Mouse (Mus musculus): ENCODE measurements around the gene Apol6.

GRCm38 (mm10) chr15:77036989-77037277, 7.6 kb upstream of the Apol6 start:
- no peak for TF ChIP-seq CTCF (IDR thresholded peaks at IDR 0.05; ENCODE audit: insufficient read depth, low read depth, low read length)
- no peak for TF ChIP-seq POLR2A (IDR thresholded peaks at IDR 0.05; ENCODE audit: insufficient read depth, low read depth, low read length)

Measured in olfactory bulb, adult 2 months (tissue).